Mouse (Mus musculus) lung, postnatal 0 days (tissue): ENCODE data around the gene Rph3al.

Experiments
- CTCF ChIP-seq: IDR thresholded peaks from 2 replicates; pipeline ENCODE4 v1.5.1; 2016; ENCODE audit warnings: antibody characterized with exemption, mild to moderate bottlenecking
- EP300 ChIP-seq: IDR thresholded peaks from 2 replicates; pipeline ENCODE4 v1.6.1; 2016; ENCODE audit warnings: antibody characterized with exemption, mild to moderate bottlenecking, control low read depth

DNA sequence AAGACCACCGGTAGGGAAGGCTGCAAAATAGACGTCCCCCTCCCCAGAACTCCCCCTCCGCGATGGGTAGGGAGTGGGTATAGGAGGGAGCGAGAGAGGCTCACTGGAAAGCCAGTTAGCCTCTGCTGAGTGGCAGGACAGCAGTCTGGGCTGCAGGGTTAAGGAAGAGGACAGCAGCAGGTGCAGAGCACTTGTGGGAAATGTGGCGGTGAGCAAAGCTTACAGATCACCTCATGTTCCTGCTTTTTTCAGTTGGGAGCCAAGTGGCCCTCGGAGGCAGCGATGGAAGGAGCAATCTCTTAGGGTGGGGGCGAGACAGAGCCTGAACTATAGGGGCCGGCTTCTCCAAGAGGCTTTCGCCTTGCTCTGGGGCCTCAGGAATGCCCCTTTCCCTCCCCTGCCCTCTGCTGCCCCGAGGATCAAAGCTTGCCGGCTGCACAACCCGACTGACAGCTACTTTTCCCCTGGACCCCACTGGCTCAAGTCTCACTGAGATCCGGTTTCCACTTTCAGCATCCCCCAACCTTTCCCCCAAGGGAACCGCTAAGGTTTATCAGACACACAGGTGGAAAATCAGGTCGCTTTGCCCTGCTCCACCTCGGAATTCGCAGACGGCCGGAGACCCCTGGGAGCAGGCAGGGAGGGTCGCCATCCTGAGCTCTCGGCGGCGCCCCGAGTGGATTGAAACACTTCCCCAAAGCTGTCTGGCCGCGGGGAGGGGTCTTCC, 27.6 kb upstream of the Rph3al start:
- TF ChIP-seq CTCF (no peak), EP300 (no peak)
